Mouse (Mus musculus) CD4-positive helper T cell, adult 2 months (primary cell): ENCODE measurements around the gene Gpr146.

Experiments
- DNase-seq: peaks from one replicate; pipeline ENCODE4 v3.0.0-alpha.2; 2012; ENCODE audit warnings: low read depth, missing footprints, low spot score

The Gpr146 gene

DNA sequence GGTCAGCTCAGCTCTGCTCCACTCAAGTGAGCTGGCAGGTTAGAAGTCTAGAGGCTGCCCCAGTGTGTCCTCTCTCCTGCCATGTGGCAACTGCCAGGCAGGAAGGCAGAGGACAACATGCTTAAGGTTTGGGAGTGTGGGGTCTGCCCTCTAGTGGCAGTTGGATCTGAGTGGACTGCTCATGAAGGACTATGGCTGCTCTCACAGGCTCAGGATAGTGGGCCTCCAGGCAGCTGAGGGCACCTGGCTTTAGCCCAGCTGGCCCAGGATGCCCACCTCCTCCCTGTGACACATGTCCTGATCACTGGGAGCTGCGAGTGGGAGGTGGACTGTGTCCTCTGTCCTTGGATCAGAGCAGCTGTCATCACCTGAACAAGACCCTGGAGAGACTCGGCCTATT, 18.8 kb upstream of the Gpr146 start:
- DNase-seq = peak; percentile 33

DNA sequence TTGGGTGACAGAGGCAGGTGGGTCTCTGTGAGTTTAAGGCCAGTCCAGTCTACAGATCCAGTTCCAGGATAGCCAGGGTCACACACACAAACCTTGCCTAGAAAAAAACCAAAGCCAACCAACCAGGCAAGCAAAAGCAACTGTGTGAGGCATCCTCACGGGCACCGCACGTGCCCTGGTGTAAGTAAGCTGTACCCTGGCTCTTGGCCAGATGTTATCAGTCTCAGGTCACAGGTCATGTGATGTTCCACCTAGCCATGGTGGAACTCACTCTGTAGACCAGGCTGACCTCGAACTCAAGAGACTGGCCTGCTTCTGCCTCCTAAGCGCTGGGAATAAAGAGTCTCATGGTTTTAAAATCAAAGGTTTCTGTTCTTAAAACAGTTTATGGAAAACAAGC, 18.3 kb upstream of the Gpr146 start:
- no peak for DNase-seq

DNA sequence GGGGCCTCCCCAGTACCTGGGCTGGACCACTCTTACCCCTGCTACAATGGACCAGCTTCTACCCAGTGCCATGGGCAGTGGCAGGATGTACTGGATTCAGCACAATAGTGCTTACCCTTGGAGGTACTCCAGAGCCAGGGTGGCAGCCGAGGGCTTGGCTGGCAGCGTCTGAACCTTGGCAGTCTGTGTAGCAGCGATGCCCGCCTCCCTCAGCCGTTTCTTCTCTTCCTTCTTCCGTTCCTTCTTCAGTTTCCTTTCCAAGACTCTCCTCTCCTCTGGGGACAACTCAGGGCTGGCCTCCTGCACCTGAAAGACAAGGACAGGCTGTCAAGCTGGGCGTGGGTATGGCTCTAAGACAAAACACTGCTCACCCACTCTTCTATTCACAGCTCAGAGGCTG, 13.6 kb upstream of the Gpr146 start:
- DNase-seq = no peak

DNA sequence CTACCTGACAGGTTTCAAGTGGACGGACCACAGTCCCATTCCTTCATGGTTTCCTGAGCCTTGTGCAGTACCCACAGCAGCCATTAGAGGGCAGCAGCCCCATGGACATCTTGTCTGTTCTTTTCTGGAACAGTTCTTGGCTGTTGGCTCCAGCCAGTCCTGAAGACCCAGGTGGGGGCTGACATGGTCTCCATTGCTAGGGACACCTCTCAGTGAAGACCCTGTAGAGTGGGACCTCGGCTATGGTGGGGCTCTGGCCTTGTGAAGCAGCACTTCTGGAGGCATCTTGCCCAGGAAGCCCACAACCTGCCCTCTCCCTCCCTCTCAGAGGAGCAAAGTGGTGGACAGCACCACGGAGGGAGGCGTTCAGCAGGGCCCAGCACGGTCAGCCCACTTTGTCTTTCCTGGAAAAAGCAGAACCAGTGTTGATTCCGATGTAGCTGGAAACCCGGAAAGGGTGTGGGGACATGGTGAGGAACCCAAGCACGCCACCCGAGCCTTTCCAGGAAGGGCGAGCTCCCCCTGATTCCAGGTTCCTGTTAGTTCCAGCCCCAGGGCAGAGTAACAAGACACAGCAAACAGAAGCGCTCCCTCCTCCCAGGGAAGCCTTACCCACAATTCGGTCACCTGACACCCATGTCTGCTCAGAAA, 13.1 kb upstream of the Gpr146 start:
- DNase-seq = peak; percentile 78

DNA sequence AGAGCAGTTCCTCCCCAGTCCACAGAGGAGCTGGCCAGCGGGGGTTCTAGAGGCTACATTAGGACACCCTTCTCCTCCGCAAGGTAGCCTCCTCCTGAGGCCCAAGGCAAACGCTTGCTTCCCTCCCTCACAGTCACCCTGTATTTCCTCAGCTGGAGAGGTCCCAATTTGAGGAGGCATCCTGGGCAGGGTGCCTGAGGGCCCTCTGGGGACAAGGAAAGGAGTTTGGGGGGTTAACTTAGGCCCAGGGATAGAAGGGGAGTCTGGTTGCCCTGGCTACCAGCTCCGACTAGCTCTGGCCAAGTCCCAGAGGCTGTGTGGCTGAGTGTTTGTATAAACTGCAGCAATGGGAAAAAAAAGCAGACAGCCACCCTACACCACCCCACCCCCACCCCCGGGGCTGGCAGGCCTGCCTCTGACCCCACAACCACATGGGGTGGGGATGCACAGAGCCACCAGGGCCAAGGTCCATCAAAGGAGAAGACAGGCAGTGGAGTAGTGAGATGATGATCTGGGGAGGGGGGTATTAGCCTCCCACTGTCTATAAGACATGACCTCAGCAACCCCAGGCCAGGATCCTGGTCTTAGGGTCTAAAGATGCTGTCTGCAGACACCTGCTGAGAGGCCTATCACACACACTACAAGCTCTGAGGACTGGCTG, 12.5 kb upstream of the Gpr146 start:
- no peak for DNase-seq

DNA sequence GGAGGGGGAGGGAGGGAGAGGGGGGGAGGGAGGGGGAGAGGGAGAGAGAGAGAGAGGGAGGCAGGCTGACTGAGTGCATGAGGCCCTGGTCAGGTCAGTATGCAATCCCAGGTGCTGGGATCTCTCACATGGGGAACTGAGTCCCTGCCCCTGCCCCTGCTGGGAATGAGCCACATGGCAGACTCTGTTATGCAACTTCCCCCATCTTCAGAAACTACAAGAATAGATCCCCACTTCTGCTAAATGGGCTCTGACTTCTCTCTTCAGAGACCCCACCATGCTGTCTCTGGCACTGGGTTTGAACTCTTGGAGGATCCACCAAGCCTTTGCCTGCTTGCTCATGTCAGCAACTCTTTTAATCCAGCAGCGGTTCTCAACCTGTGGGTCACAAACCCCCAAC, 11.7 kb upstream of the Gpr146 start:
- DNase-seq = no peak

DNA sequence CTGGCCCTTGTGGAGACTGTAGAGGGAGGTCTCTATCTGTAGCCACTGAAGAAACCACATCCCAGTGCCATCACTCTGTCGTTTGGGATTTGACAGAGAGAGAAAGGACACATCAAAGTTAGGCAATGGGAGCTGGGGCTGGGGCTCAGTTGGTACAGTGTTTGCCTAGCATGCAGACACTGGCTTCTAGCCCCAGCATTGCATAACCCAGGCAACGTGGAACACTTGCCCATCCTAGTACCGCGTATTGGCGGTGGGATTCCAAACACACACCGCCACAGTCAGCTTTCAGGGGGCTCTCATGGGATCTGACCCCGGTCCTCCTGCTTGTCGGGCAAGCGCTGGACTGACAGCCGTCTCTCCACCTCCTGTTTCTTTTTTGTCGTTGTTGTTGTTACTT, 11.0 kb upstream of the Gpr146 start:
- no peak for DNase-seq

DNA sequence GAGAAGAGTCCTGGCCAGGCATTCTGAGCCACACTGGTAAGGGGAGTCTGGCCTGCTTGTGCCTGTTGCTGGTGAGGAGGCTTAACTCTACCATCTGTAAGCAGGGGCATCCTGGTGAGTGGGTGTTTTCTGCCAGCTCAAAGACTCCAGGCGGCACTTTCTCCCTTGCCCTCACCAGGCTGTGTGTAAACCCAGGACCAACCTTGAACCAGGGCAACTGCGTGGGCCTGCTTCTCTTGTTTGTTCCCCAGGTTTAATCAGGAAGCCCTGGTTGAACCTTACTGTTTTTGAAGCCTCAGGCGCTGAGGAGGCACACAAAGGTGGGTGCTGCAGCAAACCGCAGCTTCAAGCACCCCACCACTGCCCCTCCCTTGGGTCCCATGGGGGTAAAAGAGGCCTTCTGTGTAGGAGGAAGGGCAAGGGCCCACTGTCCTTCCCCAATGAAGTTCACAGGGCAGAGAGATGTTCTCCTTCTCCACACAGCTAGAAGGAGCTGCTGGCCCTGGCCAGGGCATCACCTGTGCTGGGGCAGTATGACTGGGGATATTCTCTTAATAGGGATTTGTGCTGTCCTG, 9.5 kb upstream of the Gpr146 start:
- peak; percentile 43 for DNase-seq

DNA sequence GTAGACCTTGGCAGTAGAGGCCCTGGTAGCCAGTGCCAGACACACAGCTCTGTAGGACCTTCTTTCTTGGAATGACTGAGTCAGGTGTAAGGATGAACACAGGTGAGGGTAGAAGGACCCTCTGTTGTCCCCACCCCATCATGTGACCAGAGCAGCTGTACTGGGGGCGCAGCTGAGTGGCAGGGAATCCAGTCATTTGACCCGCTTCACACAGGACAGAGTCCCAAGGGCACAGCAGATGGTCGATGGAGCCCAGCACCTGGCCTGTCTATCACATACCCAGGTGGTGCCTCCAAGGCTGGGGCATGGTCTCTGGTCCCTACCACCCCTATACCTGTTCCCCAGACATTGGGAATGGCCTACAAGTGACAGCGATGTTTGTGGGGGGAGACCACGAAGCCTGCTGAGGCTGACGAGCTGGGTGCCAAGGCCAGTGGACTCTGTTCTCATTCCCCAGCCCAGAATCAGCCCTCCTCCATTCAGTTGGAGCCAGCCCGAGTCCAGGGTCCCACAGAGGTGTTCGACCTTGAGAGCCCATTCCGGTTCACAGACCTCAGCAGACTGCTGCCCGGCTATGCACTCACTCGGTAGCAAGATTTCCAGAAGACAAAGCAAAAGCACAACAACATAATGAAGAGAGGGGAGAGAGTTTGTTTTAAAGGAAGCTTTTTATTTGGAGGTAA, 8.7 kb upstream of the Gpr146 start:
- DNase-seq = no peak

DNA sequence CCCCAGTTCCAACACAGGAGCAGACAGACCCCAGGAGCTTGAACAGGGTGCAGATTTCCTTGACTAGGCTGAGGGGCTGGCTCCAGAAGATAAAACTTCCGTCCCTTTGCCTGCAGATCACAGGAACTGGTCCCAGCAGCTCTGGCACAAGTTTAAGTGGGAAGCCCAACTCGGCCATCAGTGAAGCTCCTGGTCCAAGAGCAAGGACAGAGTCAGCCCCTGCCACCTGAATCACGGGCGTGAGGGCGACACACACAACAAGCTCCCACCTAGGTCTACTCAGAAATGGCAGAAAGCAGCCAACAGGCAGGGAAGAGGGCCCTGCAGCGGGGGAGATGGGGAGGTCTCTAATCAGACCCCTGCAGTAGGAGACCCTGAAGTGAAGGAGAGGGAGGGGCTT, 7.2 kb upstream of the Gpr146 start:
- DNase-seq = no peak

DNA sequence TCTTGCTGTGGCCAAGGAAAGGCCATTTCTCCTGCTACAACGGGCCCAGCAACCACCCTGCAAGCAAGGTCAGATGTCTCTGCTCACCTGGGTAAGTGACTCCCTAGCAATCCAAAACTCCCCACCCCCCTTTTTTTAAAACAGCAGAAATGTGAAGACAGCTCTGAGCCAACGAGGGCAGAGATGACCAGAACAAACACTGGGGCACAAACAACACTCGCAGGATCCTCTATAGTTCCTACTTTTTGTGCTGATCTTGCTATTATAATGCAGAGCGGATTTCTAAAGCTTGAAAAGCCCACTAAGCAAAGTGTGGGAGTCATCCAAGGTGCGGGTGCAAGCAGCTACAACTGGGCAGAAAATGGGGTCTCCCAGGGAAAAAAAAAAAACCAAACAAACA, 6.4 kb upstream of the Gpr146 start:
- DNase-seq = no peak

DNA sequence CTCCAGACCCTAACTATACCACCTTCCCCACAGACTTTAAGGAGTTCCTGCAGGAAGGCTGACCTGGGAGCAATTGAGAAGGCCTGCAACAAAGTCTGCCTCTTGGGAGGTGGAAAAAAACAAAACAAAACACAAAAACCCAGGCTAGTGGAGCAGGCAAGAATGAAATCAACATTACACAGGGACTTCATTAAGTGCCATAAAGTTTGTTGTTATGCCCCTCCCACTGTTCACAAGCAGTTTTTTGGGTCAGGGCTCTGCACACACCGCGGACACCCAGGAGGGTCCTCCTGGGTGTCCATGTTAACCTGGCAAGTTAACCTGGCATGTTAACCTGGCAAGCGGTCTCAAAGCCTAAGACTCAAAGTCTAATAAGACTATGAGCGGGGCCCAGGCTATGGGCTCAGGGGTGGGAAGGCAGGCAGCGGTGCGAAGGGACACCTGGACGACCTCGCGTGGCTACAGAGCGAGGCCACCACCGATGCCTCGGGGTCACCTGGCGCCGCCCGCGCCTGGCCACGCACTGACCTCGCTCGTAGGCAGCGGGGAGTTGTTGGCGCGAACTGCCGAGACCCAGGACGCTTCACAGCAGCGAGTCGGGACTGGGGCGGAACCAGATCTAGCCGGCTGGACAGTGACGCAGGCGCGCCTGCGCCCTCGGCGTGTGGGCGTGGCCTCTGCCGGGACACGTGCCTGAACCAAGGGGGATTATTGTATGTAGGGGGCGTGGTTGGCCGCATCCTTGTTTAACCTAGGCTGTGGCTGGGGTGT, 5.7 kb upstream of the Gpr146 start:
- peak; percentile 93 for DNase-seq

DNA sequence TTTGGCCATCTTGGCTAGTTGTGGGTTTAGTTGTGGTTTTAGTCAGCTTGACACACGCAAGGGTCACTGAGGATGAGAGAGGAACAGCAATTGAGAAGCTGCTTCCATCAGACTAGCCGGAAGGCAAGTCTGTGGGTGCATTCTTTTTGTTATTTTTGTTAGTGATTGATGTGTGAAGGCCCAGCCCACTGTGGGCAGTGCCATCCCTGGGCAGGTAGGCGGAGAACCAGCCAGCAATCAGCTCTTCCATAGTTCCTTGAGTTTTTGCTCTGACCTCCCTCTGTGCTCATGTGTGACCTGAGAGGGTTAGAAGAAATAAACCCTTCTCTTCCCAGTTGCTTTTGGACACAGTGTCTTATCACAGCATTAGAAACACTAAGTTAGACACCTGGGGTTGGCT, 4.4 kb upstream of the Gpr146 start:
- DNase-seq = no peak

DNA sequence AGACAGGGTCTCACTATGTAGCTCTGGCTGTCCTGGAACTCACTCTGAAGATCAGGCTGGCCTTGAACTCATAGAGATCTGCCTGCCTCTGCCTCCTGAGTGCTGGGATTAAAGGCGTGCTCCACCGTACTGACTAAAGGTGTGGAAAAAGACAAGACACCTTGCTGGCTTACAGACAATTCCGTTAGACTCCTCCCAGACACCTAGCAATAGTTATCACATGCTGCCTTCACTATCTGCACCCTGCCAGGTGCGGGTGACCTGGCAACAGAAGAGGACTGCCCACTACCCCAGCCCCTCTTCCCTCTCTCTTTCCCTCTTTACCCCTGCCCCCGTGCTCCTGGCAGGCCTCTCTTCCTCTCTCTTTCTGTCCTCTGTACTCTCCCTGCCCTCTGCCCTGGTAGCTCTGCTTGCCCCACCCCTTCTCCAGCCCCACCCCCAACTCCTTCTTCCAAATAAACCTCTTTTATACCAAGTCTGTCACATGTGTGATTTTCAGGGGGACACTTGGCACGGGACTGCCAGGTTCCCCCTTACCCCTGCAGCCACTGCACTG, 3.5 kb upstream of the Gpr146 start:
- DNase-seq = no peak

DNA sequence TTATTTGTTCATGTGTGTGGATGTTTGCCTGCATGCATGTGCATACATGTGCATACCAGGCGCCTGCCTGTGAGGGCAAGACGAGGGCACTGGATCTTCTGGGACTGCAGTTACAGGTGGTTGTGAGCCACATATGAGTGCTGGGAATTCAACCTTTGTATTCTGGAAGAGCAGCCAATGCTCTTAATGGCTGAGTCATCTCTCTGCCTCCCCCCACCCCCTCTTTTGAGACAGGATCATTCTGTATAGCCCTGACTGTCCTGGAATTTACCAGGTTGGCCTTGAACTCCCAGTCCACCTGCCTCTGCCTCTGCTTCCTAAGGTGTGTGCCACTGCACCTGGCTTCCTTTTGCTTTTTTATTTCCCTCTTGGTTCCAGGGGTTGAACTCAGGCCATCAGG, 2.7 kb upstream of the Gpr146 start:
- DNase-seq = no peak

DNA sequence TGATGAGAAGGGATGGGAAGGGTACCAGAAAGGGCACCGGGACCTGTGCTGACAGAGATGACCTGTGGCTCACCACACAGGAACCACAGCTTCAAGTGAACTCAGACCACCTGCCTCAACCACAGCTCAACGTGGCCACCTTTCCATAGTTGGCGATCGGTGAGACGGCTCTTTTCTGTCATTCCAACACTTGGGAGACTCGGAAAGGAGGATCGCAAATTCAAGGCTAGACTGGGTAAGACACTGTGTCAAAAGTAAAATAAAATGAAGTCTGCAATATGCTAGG, 717 bp downstream of the Gpr146 start:
- no peak for DNase-seq

DNA sequence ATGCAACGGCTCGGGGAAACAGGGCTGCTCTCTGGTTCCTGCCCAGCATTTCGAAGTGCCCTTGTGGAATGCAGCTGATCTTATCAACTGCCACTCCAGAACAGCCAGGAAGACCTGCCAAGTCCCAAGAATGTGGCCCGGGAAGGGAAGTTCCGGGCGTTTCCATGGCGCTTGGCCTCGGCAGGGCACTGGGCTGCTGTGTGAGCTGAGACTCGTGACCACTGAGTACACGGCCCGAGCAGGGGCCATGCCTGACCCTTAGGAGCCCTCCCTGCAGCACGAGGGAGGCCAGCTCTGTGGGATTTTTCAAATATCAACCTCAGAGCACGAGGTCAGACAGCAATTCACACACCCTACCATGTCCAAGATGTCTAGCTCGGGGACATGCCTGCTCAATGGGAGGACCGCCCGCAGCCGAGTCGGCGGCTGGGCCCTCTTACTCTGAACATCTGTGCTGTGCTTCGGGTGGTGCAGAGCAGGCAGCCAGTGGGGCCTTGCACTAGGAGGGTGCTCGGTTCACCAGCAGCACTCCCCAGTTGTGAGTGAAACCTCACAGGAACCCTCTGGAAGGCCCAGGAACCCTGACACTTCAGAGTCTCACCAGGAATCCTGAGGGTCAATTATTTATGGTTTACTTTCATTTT, 1.6 kb downstream of the Gpr146 start:
- DNase-seq = no peak

DNA sequence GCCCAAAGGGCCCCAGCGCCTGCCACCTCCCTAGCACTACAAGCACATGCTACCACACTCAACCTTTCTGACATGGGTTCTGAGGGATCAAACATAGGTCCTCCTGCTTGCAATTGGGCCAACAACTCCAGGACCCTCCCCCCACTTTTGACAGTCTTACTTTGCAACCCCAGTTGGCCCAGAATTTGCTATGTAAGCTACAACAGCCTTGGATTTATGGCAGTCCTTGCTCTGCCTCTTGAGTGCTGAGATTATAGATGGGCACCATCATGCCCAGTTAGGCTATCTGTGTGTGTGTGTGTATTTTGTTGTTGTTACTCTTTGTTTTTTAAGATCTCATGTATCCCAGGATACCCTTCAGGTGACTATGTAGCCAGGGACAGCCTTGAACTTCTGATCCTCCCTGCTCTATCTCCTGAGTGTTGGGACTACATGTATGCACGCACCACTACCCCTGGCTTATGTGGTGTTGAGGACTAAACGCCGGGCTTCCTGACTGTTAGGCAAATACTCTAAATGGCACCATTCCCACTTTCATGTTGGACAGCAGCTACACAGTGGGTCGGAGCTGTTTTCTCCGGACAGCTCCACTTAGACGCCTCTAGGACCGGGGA, 2.4 kb downstream of the Gpr146 start:
- DNase-seq = no peak

DNA sequence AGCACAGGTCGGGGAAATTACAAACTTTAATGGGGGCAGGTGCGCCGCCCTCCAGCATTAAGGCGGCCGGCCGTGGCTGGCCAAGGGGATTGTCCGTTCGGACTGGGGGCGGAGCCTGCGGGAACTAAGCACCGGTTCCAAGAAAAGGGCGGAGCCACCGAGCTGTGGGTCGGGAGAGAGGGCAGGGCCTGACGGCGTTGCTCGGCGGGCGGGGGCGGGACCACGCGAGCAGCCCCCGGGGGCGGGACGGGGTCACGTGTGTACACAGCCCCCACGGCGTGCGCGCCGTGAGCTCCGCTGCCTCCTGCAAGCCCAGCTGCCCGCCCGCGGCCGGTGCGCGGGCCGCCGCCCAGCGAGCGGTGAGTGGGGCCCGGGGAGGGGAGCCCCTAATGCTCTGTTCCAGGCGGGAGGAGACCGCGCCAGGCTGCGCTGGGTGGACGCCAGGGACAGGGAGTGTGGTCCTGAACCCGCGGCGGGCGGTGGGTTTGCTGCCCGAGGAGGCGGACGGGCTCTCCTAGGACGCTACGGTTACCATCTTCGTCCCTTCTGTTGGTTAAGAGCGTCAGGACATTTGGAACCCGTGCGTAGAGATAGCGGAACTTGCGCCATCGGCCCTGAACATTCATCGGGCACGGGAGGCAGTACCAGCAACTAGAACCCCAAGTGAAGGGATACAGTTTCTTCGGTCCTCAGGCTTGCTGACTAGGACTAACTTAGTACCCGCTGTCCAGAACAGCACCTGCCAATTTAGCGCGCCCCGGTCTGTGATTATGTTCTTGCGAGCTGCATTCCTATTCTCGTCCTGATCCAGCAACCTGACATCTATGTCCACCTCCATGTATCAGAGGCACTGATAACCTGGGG, 3.1 kb downstream of the Gpr146 start:
- DNase-seq = peak; percentile 87
